Mouse (Mus musculus) 3T3-L1 (cell line): ENCODE data around the gene Fabp6.

Experiments
- DNase-seq: peaks from one replicate; pipeline ENCODE4 v3.0.0-alpha.2; 2015; ENCODE audit warnings: low read depth, low spot score

Gene Fabp6

GRCm38 (mm10) chr11:43546678-43547077, 54.7 kb downstream of the Fabp6 start:
- no peak for DNase-seq
